Mouse (Mus musculus) kidney, adult 2 months (tissue): ENCODE measurements at regions not wholly inside any gene's neighbourhood (a gene's known extent, or its start where the extent isn't known, plus 50 kb on each side); places are given as distances from the start of the nearest gene placed in this dataset.

ENCODE experiments used
- CTCF ChIP-seq: fragments of 200-500 bp; conservative IDR thresholded peaks from 2 replicates; pipeline ENCODE4 v1.5.1; 2011; ENCODE audit warnings: low read depth, mild to moderate bottlenecking, control low read depth, low read length, moderate library complexity, mixed read lengths; ENCODE audit not compliant: insufficient read depth, insufficient read length
- POLR2A ChIP-seq: fragments of 200-500 bp; IDR thresholded peaks from one replicate; pipeline ENCODE4 v1.6.1; 2011; ENCODE audit warnings: low read depth, low read length, control low read depth

DNA sequence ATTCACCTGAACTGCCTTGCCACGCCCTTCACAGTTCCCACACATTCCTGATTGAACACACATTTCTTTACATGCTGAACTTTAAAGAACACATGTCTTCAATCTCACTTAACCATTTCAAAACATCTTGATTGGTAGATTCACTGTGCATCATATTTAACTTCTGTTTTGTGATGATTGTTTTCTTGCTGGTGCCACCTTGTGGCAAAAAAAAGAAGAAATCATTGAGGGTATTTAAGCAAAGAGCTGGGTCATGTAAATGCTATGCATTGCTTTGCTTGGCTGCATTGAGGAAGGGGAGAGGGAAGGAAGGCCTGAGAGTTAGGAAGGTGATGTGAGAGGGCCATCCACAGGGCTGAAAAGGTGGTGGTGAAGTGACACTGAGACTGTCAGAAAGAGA lies 78.3 kb upstream of the Cobl start:
- TF ChIP-seq CTCF (no peak), POLR2A (no peak)
